Mouse (Mus musculus): Measurements from ENCODE around the gene Sox30. TPM values are rescaled to one million over a fixed set of nuclear protein-coding genes. Genes with fewer than 3 reads are reported as not detected.
A peak's percentile ranks its signal among the peaks of the same experiment; 100 is the strongest.

Gene Sox30
- not detected in 2 replicates for polyA plus RNA-seq (2015; fragmentation: Nextera tagmentation; extraction: Ambion mirVana)

DNA sequence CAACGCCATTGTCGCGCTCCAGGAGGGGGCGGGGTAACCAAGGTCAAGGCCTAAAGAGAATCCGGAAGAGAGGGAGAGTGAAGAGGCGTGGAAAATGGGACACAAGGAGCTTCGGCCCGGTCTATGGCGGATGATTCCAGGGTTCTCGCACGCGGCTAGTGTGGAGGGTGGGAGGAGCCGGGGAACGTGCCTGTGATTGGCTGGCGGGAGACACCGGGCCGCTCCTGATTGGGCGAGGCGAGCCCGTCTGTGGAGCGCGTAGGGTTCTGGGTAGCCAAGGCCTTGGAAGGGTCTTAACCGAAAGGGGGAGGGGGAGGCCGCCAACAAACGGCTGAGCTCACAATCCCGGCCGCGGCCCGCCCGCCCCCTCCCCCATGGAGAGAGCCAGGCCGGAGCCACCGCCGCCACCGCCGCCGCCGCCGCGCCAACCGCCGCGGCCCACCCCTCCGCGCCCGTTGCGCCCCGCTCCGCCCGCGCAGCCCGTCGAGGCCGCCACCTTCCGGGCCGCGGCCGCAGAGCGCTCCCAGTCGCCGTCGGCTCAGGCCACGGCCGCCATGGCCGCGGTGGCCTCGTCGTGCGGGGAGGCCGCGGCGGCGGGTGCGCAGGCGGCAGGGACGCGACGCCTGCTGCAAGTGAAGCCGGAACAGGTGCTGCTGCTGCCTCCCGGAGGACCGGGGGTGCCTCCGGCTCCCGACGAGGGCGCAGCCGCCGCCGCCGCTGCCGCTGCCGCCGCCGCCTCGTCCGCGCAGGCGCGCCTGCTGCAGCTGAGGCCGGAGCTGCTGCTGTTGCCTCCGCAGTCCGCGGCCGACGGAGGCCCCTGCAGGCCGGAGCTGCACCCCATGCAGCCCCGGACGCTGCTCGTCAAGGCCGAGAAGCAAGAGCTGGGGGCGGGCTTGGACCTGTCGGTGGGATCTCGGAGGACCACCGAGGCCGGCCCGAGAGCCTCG lies at the start of gene Sox30:
Gene Sox30 (plus strand): TSS at position 365 of the 947 bp plus-strand sequence.
- peak within 1 kb of the TSS; percentile 57 for H3K9ac ChIP-seq (ENCODE audit: low read depth, low read length)
- no peaks in the 10 kb centered on the region for H3K36me3 ChIP-seq (ENCODE audit: control insufficient read depth, insufficient read depth)
- ATAC-seq (ENCODE audit: low read depth) = peak; percentile 69
- WGBS (ENCODE audit: insufficient replicate concordance) = 16% methylated on average over 65 of the region's 115 CpGs
- no peaks in the 10 kb centered on the region; the same call in 1 of the 2 replicates for H3K4me1 ChIP-seq (ENCODE audit: control insufficient read depth, low read depth, low read length)
- H3K27me3 ChIP-seq (ENCODE audit: control insufficient read depth, insufficient read depth, low read depth, low read length) = peaks cover 25% of the 10 kb centered on the region
- H3K27ac ChIP-seq (ENCODE audit: low read length) = no peak within 1 kb of the TSS
- peak within 1 kb of the TSS; percentile 70 for H3K4me2 ChIP-seq (ENCODE audit: low read depth, low read length)
- H3K4me3 ChIP-seq (ENCODE audit: low read depth, low read length) = peak within 1 kb of the TSS; percentile 61
- H3K9me3 ChIP-seq (replicated peaks; ENCODE audit: control insufficient read depth, low read length) = no peaks in the 10 kb centered on the region

DNA sequence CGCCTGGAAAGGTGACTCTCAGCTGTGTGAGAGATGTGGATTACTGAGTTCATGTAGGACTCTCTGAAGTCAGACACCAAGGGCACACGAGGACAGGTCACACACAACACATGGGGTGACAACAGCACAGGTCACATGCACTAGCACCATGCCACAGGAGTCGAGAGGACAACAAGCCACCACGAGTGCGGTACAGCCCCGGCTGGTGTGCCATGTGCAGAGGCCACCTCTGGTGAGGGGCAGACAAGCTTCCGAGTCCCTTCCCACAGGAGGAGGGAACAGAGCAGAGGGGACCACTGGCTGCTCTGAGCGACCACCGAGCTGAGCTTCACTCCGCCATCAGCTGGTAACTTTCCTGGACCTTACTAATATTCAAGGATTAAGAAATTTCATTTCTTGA lies 47.3 kb upstream of the Sox30 start:
- Histone ChIP-seq H3K36me3 (ENCODE audit: control insufficient read depth, insufficient read depth) (no peaks in the 10 kb centered on the region; the same call in 1 of the 2 replicates), H3K9me3 (replicated peaks; ENCODE audit: control insufficient read depth, low read length) (no peaks in the 10 kb centered on the region), H3K27me3 (ENCODE audit: control insufficient read depth, insufficient read depth, low read depth, low read length) (no peaks in the 10 kb centered on the region), H3K9ac (ENCODE audit: low read depth, low read length) (no peak overlapping the region), H3K4me2 (ENCODE audit: low read depth, low read length) (no peak overlapping the region), H3K4me1 (ENCODE audit: control insufficient read depth, low read depth, low read length) (no peaks in the 10 kb centered on the region), H3K27ac (ENCODE audit: low read length) (no peak overlapping the region), H3K4me3 (ENCODE audit: low read depth, low read length) (no peak overlapping the region)
- no peak for ATAC-seq (ENCODE audit: low read depth)
- 80% methylated on average over 10 of the region's 10 CpGs for WGBS (ENCODE audit: insufficient replicate concordance)

- Histone ChIP-seq H3K9me3 (replicated peaks; ENCODE audit: control insufficient read depth, low read length) (no peaks in the 10 kb centered on the region), H3K9ac (ENCODE audit: low read depth, low read length) (no peak overlapping the region), H3K4me1 (ENCODE audit: control insufficient read depth, low read depth, low read length) (no peaks in the 10 kb centered on the region), H3K4me3 (ENCODE audit: low read depth, low read length) (no peak overlapping the region), H3K4me2 (ENCODE audit: low read depth, low read length) (no peak overlapping the region), H3K27me3 (ENCODE audit: control insufficient read depth, insufficient read depth, low read depth, low read length) (no peaks in the 10 kb centered on the region), H3K36me3 (ENCODE audit: control insufficient read depth, insufficient read depth) (no peaks in the 10 kb centered on the region), H3K27ac (ENCODE audit: low read length) (no peak overlapping the region)
- no peak for ATAC-seq (ENCODE audit: low read depth)
- 85% methylated on average over 8 of the region's 8 CpGs for WGBS (ENCODE audit: insufficient replicate concordance)
These were observed 42.6 kb upstream of the Sox30 start for GRCm38 (mm10) chr11:45937478-45937877.

DNA sequence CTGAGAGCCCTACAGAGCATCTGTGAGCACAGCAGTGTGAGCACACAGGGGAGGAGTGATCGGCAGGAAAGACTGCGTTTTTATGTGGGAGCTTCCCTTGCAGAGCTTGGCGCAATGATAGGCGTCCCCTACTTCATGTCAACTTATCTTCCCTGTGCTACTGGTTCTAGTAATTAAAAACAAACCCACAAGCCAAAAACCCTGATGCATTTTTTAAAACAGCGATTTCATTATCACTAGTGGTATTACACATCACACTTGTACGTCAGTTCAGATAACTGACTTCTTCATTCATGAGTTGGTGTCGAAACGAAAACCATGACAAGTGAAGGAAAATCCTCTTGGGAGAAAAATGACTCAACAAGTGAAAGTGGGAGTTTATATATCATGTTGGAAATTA lies 41.2 kb upstream of the Sox30 start:
- no peak for ATAC-seq (ENCODE audit: low read depth)
- H3K27me3 ChIP-seq (ENCODE audit: control insufficient read depth, insufficient read depth, low read depth, low read length) = no peaks in the 10 kb centered on the region
- peaks cover 10% of the 10 kb centered on the region for H3K4me1 ChIP-seq (ENCODE audit: control insufficient read depth, low read depth, low read length)
- WGBS (ENCODE audit: insufficient replicate concordance) = 58% methylated on average over 8 of the region's 8 CpGs
- no peaks in the 10 kb centered on the region for H3K36me3 ChIP-seq (ENCODE audit: control insufficient read depth, insufficient read depth)
- no peak overlapping the region for H3K27ac ChIP-seq (ENCODE audit: low read length)
- no peak overlapping the region for H3K9ac ChIP-seq (ENCODE audit: low read depth, low read length)
- no peaks in the 10 kb centered on the region for H3K9me3 ChIP-seq (replicated peaks; ENCODE audit: control insufficient read depth, low read length)
- H3K4me2 ChIP-seq (ENCODE audit: low read depth, low read length) = no peak overlapping the region
- H3K4me3 ChIP-seq (ENCODE audit: low read depth, low read length) = no peak overlapping the region

DNA sequence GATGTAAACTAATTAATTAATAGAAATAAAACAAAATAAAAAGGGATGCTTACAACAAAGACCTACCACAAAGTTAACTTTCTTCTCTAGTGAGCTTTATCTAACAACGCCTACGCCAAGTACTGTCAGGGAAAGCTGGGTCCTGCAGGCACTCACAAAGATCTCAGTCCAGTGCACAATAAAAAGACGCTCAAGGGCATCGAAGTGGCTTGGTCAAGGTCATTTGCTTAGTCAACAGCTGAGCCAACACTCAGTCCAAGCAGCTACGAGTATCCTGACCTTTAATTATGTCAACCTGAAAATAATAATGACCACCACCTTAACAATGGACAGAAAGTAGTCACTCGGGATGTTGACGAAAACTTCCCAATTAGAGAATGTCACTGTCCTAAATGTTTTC lies 37.8 kb upstream of the Sox30 start:
- Histone ChIP-seq H3K9ac (ENCODE audit: low read depth, low read length) (no peak overlapping the region), H3K4me1 (ENCODE audit: control insufficient read depth, low read depth, low read length) (peaks cover 15% of the 10 kb centered on the region), H3K4me2 (ENCODE audit: low read depth, low read length) (no peak overlapping the region), H3K27ac (ENCODE audit: low read length) (no peak overlapping the region), H3K36me3 (ENCODE audit: control insufficient read depth, insufficient read depth) (no peaks in the 10 kb centered on the region), H3K4me3 (ENCODE audit: low read depth, low read length) (no peak overlapping the region), H3K27me3 (ENCODE audit: control insufficient read depth, insufficient read depth, low read depth, low read length) (no peaks in the 10 kb centered on the region), H3K9me3 (replicated peaks; ENCODE audit: control insufficient read depth, low read length) (no peaks in the 10 kb centered on the region)
- 83% methylated on average over 7 of the region's 7 CpGs for WGBS (ENCODE audit: insufficient replicate concordance)
- ATAC-seq (ENCODE audit: low read depth) = no peak

GRCm38 (mm10) chr11:45943108-45943705 lies 36.9 kb upstream of the Sox30 start:
- H3K9me3 ChIP-seq (replicated peaks; ENCODE audit: control insufficient read depth, low read length) = no peaks in the 10 kb centered on the region
- no peak overlapping the region for H3K9ac ChIP-seq (ENCODE audit: low read depth, low read length)
- H3K36me3 ChIP-seq (ENCODE audit: control insufficient read depth, insufficient read depth) = no peaks in the 10 kb centered on the region
- H3K4me1 ChIP-seq (ENCODE audit: control insufficient read depth, low read depth, low read length) = peaks cover 15% of the 10 kb centered on the region
- peak overlapping the region; percentile 87 for H3K4me3 ChIP-seq (ENCODE audit: low read depth, low read length)
- 68% methylated on average over 7 of the region's 7 CpGs for WGBS (ENCODE audit: insufficient replicate concordance)
- ATAC-seq (ENCODE audit: low read depth) = no peak
- no peak overlapping the region for H3K27ac ChIP-seq (ENCODE audit: low read length)
- peak overlapping the region; percentile 88 for H3K4me2 ChIP-seq (ENCODE audit: low read depth, low read length)
- H3K27me3 ChIP-seq (ENCODE audit: control insufficient read depth, insufficient read depth, low read depth, low read length) = no peaks in the 10 kb centered on the region

DNA sequence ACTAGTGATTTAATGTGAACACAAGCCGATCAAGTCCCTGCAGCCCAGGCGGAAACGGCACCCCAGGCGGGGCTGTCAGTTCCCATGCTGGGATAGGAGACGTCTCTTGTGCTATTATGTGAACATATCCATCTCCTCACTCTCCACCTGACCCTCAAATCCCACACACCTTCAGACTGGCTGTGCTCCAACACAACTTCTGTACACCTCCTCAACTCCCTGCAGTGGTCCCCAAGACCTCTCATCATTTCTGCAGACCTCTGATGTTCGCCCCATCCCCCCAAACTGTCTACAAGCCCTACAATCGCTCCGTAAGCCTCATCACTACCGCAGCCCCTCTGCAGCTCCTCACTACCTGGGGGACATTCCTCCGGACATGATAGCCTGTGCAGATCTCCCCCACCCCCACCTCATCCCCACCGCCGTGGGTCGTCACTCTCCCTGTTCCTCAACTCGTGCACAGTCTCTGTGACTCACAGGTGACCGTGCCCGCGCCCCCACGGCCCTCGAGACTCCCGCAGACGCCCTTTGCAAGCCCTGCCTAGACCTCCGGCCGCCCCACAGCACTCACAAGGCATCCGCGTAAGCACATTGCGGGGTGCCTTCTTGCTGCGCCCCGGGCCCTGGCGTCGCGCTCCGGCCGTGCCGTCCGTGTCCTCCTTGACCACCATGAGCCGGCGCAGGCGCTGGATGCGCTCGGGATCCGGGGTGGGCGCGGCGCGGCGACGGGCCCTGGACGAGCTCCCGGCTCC lies 36.0 kb upstream of the Sox30 start:
- H3K4me3 ChIP-seq (ENCODE audit: low read depth, low read length) = peak overlapping the region; percentile 87
- H3K9ac ChIP-seq (ENCODE audit: low read depth, low read length) = peak overlapping the region; percentile 87
- H3K4me2 ChIP-seq (ENCODE audit: low read depth, low read length) = peak overlapping the region; percentile 88
- peaks cover 3% of the 10 kb centered on the region; the same call in 1 of the 2 replicates for H3K36me3 ChIP-seq (ENCODE audit: control insufficient read depth, insufficient read depth)
- no peak for ATAC-seq (ENCODE audit: low read depth)
- WGBS (ENCODE audit: insufficient replicate concordance) = 0% methylated on average over 49 of the region's 49 CpGs
- peaks cover 15% of the 10 kb centered on the region for H3K4me1 ChIP-seq (ENCODE audit: control insufficient read depth, low read depth, low read length)
- H3K27me3 ChIP-seq (ENCODE audit: control insufficient read depth, insufficient read depth, low read depth, low read length) = no peaks in the 10 kb centered on the region
- no peaks in the 10 kb centered on the region for H3K9me3 ChIP-seq (replicated peaks; ENCODE audit: control insufficient read depth, low read length)
- H3K27ac ChIP-seq (ENCODE audit: low read length) = 0 out of 2 replicates have a peak overlapping the region, but pooled peaks have one; percentile 20

- H3K27ac ChIP-seq (ENCODE audit: low read length) = 0 out of 2 replicates have a peak within 1 kb of the TSS, but pooled peaks have one; percentile 20
- H3K27me3 ChIP-seq (ENCODE audit: control insufficient read depth, insufficient read depth, low read depth, low read length) = no peaks in the 10 kb centered on the region
- H3K9ac ChIP-seq (ENCODE audit: low read depth, low read length) = peak within 1 kb of the TSS; percentile 87
- H3K4me2 ChIP-seq (ENCODE audit: low read depth, low read length) = peak within 1 kb of the TSS; percentile 88
- H3K4me3 ChIP-seq (ENCODE audit: low read depth, low read length) = peak within 1 kb of the TSS; percentile 87
- ATAC-seq (ENCODE audit: low read depth) = peak; percentile 92
- H3K4me1 ChIP-seq (ENCODE audit: control insufficient read depth, low read depth, low read length) = peaks cover 15% of the 10 kb centered on the region
- no peaks in the 10 kb centered on the region for H3K9me3 ChIP-seq (replicated peaks; ENCODE audit: control insufficient read depth, low read length)
- peaks cover 7% of the 10 kb centered on the region; the same call in 1 of the 2 replicates for H3K36me3 ChIP-seq (ENCODE audit: control insufficient read depth, insufficient read depth)
- WGBS (ENCODE audit: insufficient replicate concordance) = under 1% methylated on average over 55 of the region's 55 CpGs
These were observed 35.4 kb upstream of the Sox30 start, which contains the start of gene Lsm11 for GRCm38 (mm10) chr11:45944643-45945156. Gene Lsm11 (minus strand): TSS chr11:45944935.
